Mouse (Mus musculus) urinary bladder, adult 2 months (tissue): ENCODE results near the gene Tbc1d2b. TPM values are rescaled to one million over a fixed set of nuclear protein-coding genes. Genes with fewer than 3 reads are reported as not detected.

Source experiments
- DNase-seq: peaks from one replicate; pipeline ENCODE4 v3.0.0; 2022; ENCODE audit warnings: low spot score
- polyA plus RNA-seq: library from polyadenylated mRNA; depleted of rRNA; stranded (reverse); fragments of >200 nt; gene quantifications from 2 replicates; pipeline ENCODE4 v1.2.3, GENCODE M21; 2012

The Tbc1d2b gene
- polyA plus RNA-seq, 1 experiment, result 43.5 TPM

DNA sequence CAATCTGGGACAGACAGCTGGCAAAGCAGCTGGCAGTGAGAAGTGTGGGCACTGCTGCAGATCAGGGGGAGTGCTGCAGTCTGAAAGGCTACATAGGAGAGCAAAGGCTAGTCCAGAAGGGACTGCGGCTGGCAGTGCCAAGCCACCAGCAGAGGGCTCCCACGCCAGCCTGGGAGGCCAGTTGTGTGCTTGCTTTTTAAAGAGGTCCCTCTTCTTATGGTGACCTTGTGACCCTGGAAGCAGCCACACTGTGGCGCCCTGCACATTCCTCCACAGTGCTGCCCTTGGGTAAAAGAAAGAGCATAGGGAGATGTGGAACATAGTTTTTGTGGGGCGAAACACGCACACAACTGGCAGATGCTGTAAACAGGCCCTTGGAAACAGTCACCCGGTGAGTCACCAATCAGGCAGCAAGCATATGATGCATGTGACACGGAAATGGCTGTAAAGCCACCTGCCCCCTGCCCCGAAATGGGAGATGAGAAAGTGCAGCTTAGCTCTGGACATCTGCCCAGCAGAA, 66.1 kb downstream of the Tbc1d2b start:
- no peak for DNase-seq

DNA sequence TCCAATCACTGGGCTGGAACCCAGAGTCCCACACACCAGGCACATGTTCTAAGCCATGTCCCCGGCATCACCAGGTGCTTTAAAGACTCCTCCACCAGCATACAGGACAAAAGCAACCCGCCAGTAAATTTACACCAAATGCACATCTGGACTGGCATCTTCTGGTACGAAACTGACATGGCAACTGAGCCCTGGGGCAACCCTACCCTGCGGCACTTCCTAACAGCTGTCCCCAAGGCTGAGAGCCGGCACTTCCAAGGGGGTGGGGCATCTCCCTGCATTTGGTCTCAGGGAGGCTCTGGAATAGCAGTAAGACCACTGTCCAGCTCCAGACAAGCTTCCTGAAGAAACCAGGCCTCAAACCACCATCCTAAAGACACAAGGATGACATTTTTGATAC, 67.4 kb downstream of the Tbc1d2b start:
- DNase-seq, result no peak

DNA sequence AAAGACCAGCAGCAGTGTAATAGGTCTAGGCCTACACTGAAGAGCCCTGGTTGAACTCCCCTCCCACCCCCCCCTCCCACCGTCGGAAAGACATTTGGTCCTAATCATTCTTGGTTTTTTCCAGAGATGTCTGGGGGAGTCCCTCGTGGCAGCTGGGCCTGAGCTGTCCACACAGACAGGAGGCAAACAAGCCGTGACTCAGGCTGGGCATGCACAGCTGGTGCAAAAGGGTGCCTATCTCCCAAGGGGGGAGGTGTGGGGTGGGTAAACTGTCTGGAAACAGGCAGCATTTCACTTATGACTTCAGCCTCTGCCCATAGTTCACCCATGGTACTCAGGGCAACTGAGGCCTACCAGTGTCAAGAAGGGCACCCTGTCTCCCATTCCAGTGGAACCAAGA, 69.1 kb downstream of the Tbc1d2b start:
- DNase-seq, result no peak

GRCm38 (mm10) chr9:90201096-90201495, 69.5 kb downstream of the Tbc1d2b start:
- no peak for DNase-seq

GRCm38 (mm10) chr9:90200501-90200900, 70.1 kb downstream of the Tbc1d2b start:
- no peak for DNase-seq

DNA sequence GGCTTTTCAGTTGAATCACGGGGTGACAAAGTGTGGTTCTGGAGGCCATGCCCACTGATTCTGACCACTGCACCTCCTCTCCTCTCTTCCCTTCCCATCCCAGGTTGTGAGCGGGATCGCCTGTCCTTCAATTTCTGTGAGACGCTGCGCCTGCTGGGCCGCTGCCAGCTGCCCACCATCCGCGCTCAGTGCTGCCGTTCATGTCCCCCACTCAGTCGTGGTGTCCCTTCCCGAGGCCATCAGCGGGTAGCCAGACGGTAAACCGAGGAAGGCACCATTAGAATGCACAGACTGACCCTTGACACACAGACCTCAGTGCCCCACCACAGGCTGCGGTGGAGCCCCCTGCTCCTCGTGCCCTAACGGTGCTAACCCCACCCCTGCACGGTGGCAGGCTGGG, 71.0 kb downstream of the Tbc1d2b start:
- DNase-seq, result no peak

DNA sequence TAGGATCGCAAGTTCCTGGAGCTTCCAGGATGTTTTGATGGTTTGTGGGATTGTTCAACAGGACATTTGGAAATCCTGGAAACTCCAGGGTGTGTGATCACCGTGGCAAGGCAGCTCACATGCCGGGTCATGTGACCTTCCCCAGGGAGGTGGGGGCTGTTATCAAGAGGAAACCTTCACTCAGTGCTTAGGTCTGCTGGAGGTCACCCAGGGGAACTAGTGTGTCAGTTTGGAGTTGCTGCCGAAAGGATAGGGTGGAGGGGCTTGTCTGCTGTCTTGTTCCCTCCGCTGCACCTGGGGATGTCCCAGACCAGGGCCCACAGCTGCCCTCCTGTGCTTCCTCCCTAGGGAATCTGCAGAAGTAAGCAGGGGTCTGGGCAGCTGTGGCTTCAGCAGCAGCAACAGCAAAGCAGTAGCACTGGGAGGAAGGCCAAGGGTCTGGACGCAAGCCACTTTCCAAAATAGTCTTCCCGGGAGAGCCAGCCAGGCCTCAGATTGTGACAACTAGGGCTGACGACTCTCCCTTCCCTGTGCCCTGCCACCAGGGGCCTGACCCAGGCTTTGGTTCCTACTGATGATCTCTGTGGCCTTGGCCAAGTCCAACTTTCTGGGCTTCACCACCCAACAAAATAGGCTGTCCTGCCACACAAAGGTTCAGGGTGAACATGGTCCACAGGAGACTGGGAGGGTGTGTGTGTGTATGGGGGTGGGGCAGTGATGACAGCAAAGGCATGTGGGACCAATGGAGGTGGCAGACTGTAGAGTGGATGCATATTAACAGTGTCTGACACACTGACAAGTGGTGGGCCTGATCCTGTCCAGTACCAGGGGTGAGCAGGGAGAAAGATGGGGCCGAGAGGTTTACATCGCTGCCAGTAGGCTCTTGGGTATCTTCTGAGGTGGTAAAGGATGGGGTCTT, 71.8 kb downstream of the Tbc1d2b start:
- DNase-seq, result no peak

DNA sequence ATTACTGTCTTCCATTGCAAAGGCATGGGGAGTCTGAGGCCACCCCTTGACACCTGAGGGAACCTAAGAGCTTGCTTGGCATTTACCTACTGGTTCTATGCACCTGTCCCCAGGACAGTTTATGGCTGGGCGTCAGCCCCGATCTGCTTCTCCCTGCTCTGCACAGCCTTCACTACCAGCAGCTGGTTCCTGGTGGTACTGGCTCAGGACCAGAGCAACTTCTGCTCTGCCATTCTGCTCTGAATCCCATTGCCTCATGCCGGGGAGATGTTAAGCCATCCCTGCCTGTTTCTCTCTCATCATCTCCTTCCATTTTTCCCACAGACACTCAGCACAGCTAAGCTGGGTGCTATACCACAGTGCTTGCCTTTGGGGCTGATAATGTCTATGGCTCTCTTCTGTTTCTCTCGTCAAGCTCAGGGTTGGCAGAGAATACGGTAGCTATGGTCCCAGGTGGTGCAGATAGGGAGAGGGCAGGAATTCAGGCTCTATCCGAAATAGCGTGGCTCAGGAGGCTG, 72.7 kb downstream of the Tbc1d2b start:
- no peak for DNase-seq

- no peak for DNase-seq
Measured at GRCm38 (mm10) chr9:90197116-90197665, 73.4 kb downstream of the Tbc1d2b start.

DNA sequence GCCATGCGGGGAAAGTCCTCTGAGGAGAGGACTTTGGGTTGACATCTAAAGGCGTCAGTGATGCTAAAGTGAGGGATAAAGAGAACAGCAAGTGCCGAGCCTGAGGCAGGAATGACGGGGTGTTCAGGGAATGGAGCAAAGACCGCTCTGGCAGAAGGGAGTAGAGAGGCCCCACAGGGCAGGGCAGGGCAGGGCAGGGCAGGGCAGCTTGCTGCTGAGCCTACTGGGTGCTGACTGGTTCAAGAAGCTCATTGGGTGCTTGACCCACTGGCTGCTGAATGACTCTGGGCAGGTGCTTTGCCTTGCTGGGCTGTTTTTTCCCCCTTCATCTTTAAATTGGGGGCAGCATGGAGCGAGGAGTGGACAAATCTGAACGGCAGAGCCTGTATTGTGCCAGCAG, 74.3 kb downstream of the Tbc1d2b start:
- no peak for DNase-seq

DNA sequence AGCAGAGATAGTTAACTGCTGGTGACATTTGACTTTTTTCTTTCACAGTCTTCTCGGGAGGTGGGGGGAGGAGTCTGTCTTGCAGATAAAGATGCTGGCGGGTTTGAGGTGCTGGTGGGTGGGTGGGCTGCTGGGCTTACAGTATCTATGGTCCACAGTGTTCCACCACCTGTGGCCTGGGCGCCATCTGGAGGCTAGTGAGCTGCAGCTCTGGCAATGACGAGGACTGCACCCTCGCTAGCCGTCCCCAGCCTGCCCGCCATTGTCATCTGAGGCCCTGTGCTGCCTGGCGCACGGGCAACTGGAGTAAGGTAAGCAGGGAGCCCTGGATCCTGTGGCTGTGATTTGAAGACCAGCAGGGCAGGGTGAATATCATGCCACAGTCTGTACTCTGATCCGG, 75.6 kb downstream of the Tbc1d2b start:
- DNase-seq, result no peak

GRCm38 (mm10) chr9:90189391-90189790, 81.2 kb downstream of the Tbc1d2b start:
- DNase-seq, result no peak

DNA sequence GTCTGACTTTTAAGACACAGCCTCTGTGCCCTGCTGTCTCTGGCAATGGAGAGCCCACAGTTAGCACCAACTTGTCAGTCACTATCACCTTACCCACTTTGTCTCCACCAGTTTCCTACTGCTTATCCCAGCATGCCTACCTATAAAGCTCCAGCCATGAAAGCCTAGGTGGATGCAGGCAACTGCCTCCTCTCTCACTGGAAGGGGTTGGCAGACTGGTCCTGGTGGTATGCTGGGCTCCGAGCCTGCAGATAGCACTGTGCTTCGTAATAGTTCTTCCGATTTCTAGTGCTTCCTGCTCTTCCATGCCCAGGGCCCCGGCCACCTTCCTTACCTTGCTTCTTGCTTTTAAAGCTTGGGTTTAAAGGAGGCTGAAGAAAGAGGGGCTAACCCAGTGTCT, 81.7 kb downstream of the Tbc1d2b start:
- DNase-seq, result no peak

DNA sequence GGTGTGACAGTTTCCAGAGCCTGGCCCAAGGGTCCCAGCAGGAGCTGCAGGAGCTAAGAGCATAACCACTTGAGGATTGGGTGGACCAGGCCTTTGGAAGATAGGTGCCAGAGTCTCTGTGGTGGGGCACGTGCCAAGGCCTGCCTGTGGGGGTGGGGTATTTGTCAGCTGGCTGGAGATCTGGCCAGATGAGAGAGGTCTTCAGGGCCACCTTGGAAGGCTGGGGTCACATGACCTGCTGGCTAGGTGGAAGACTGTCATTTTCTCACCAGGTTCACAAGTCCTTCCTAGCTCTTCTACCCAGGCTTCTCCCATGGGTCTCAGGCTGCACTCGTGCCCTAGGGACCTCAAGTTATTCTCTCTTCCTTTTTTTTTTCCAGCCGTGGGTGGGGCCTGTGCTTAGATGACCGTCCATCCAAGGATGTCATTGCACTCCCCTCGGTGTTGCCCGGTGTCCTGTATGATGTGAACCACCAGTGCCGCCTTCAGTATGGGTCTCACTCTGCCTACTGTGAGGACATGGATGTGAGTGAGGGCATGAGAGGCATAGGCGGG, 85.2 kb downstream of the Tbc1d2b start:
- DNase-seq, result no peak

- DNase-seq, result no peak
Measured at GRCm38 (mm10) chr9:90184116-90184515, 86.5 kb downstream of the Tbc1d2b start.

- DNase-seq, result no peak
Measured at GRCm38 (mm10) chr9:90183550-90183949, 87.1 kb downstream of the Tbc1d2b start.

DNA sequence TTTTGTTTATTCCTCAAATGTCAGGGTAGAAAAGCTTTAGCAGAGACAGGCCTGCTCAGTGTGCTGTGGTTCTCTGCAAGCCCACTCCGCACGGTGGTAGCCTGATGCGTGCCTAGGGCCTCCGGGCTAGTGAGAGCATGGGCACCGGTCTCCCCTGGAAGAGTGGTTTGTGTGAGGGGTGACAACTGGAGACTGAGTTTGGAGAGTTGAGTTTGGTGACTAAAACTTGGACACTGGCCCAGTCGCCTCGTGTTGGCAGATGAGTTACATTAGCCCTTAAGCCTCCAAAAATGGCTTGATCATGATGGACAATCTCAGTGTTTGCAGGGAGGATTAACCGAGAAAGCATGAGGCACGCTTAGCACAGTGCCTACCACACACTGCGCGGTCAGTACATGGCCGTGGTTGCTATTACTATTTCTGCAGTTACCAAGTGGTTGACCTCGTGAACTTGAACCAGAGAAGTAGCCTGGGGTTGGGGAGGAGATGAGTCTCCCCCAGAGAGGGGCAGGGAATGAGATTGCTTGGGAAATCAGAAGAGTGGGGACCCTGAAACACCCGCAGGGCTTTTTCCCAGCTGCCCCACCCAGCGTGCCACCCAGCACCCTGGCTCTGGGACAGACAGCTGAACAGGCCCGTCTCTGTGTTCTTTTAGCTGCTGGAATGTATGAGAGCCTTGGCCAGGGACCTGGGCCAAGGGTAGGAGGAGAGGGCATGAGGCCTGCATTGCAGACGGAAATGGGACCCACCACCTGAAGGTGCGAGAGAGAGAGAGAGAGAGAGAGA, 87.8 kb downstream of the Tbc1d2b start:
- DNase-seq, result no peak

- no peak for DNase-seq
Measured at GRCm38 (mm10) chr9:90181656-90182388, 88.8 kb downstream of the Tbc1d2b start.

DNA sequence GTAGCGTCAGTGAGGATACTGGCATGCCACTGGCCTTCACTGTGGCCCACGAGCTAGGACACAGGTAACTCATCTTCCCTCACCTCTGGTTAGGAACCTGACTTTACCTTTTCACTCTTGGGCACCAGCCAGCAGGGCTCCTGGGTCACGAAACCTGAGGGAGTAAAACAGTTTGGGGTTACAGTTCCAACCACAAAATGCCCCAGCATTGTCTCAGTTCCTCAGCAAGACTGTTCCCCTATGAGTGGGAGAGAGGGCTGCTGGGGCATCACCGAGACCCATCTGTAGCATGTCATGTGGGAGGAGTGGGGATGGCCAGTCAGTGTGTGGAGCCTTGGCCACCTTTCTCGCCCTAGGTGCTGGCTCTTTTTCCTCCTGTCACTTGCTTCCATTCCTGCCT, 91.2 kb downstream of the Tbc1d2b start:
- no peak for DNase-seq

GRCm38 (mm10) chr9:90173330-90173729, 97.3 kb downstream of the Tbc1d2b start:
- no peak for DNase-seq
